Comparison of ENCODE assay signal across 24 mouse cellular contexts in the genomic region with DNA sequence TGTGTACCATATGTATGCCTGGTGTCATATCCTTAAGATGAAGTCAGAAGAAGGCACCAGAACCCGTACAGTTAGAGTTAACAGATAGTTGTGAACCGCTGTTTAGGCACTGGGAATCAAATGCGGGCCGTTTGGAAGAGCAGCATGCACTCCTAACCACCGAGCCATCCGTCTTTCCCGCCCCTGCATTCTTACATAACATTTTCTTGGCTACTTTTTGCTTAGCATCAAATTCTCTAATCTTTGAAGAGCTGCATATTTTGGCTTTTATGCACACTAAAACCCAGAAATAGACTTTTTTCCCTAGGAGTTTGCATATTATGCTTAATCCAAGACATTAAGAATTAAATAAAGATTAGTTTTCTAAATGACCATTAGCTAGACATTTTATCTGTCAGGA.
DNase-seq lines count a peak whose midpoint lies in the region; ATAC-seq and TF ChIP-seq lines count a peak whose summit lies in the region.
"Had no signal": no experiment of that assay in that cellular context is flagged by ENCODE, and none has a peak within 500 bp of the region (broad histone marks: within the 10 kb centered on the region; RNA-seq: fewer than 3 reads in every experiment).

No protein-coding gene starts in this region.

- H3K4me1 ChIP-seq in kidney, adult 2 months (ENCODE audit: control insufficient read depth, insufficient read depth, low read length) = 0 out of 2 replicates have a peak, but pooled peaks cover under 1% of the 10 kb centered on the region
- peaks cover 27% of the 10 kb centered on the region for H3K4me1 ChIP-seq in lung, embryonic 14.5 days (ENCODE audit: insufficient read depth)
- peaks cover 66% of the 10 kb centered on the region for H3K4me1 ChIP-seq in hindbrain, embryonic 13.5 days (replicated peaks)

- WGBS in kidney, adult 2 months = 77% methylated on average over 7 of the region's 7 CpGs
- 60% methylated on average over 7 of the region's 7 CpGs for WGBS in lung, embryonic 14.5 days
- WGBS in hindbrain, embryonic 13.5 days = 84% methylated on average over 7 of the region's 7 CpGs

- H3K27ac ChIP-seq in kidney, adult 2 months (ENCODE audit: insufficient read depth, low read depth, low read length) = no peak overlapping the region
- H3K27ac ChIP-seq in lung, embryonic 14.5 days (ENCODE audit: low read depth) = no peak overlapping the region
- H3K27ac ChIP-seq in hindbrain, embryonic 13.5 days = no peak overlapping the region
- H3K27ac ChIP-seq: embryonic facial prominence, embryonic 12.5 days; embryonic facial prominence, embryonic 15.5 days; forebrain, embryonic 15.5 days; gastrocnemius, adult 2 months; hindbrain, embryonic 12.5 days had no signal

- H3K9me3 ChIP-seq in lung, embryonic 14.5 days (ENCODE audit: low read depth, low read length) = no peaks in the 10 kb centered on the region
- H3K9me3 ChIP-seq in hindbrain, embryonic 13.5 days = no peaks in the 10 kb centered on the region
- H3K9me3 ChIP-seq: embryonic facial prominence, embryonic 12.5 days; embryonic facial prominence, embryonic 15.5 days; forebrain, embryonic 15.5 days; hindbrain, embryonic 12.5 days had no signal

- no peak for ATAC-seq in lung, embryonic 14.5 days (ENCODE audit: insufficient read depth)
- no peak for ATAC-seq in hindbrain, embryonic 13.5 days (ENCODE audit: low FRiP score)
- ATAC-seq: forebrain, embryonic 15.5 days; hindbrain, embryonic 16.5 days; Patski had no signal

- DNase-seq in kidney, postnatal 10 days = peak; percentile 31
- no peak for DNase-seq in kidney, adult 2 months
- peak; percentile 49 for DNase-seq in lung, embryonic 14.5 days
- DNase-seq in lung, postnatal 10 days = no peak
- DNase-seq in 3T3-L1 (ENCODE audit: low read depth, low spot score) (peak; percentile 52), NIH3T3 (ENCODE audit: low read depth) (peak; percentile 46)
- no peak for DNase-seq in layer of hippocampus, adult 9-10 months (ENCODE audit: low spot score)
- DNase-seq: adrenal gland, postnatal 10 days; adrenal gland, postnatal 36 days; cerebellum, adult 11 months; cerebellum, adult 2 months; cerebellum, adult 9-11 months; cerebellum, postnatal 25 days; gastrocnemius, adult 2 months; gastrocnemius, postnatal 14 days; heart, adult 11 months had no signal

- TF ChIP-seq CTCF in kidney, adult 2 months (conservative IDR thresholded peaks at IDR 0.05; ENCODE audit: insufficient read depth, insufficient read length, low read depth, low read length) = no peak
- TF ChIP-seq CTCF in lung, embryonic 14.5 days (IDR thresholded peaks at IDR 0.05; ENCODE audit: low read depth) = no peak

- no peaks in the 10 kb centered on the region for H3K36me3 ChIP-seq in kidney, adult 2 months (ENCODE audit: control insufficient read depth, insufficient read depth, low read length)
- no peaks in the 10 kb centered on the region for H3K36me3 ChIP-seq in lung, embryonic 14.5 days (ENCODE audit: insufficient read depth)
- no peaks in the 10 kb centered on the region for H3K36me3 ChIP-seq in hindbrain, embryonic 13.5 days
- H3K36me3 ChIP-seq: embryonic facial prominence, embryonic 12.5 days; embryonic facial prominence, embryonic 15.5 days; forebrain, embryonic 15.5 days; hindbrain, embryonic 12.5 days had no signal

- H3K27me3 ChIP-seq in kidney, adult 2 months (replicated peaks; ENCODE audit: control insufficient read depth, insufficient read depth, low read length) = no peaks in the 10 kb centered on the region
- no peaks in the 10 kb centered on the region for H3K27me3 ChIP-seq in lung, embryonic 14.5 days (ENCODE audit: insufficient read depth, low read length)
- H3K27me3 ChIP-seq in hindbrain, embryonic 13.5 days = no peaks in the 10 kb centered on the region
- H3K27me3 ChIP-seq: embryonic facial prominence, embryonic 12.5 days; embryonic facial prominence, embryonic 15.5 days; forebrain, embryonic 15.5 days; hindbrain, embryonic 12.5 days; Patski had no signal

- TF ChIP-seq POLR2A in kidney, adult 2 months (IDR thresholded peaks at IDR 0.05; ENCODE audit: low read depth, low read length) = no peak

- H3K4me3 ChIP-seq in kidney, adult 2 months (ENCODE audit: insufficient read depth, low read depth, low read length) = no peak overlapping the region
- no peak overlapping the region for H3K4me3 ChIP-seq in lung, embryonic 14.5 days (ENCODE audit: low read depth, low read length)
- H3K4me3 ChIP-seq in hindbrain, embryonic 13.5 days = no peak overlapping the region
- H3K4me3 ChIP-seq: embryonic facial prominence, embryonic 12.5 days; embryonic facial prominence, embryonic 15.5 days; forebrain, embryonic 15.5 days; gastrocnemius, adult 2 months; hindbrain, embryonic 12.5 days had no signal

- H3K9ac ChIP-seq in lung, embryonic 14.5 days = no peak overlapping the region
- H3K9ac ChIP-seq in hindbrain, embryonic 13.5 days = no peak overlapping the region
- H3K9ac ChIP-seq: embryonic facial prominence, embryonic 12.5 days; embryonic facial prominence, embryonic 15.5 days; forebrain, embryonic 15.5 days; hindbrain, embryonic 12.5 days had no signal

- H3K4me2 ChIP-seq in lung, embryonic 14.5 days = no peak overlapping the region
- H3K4me2 ChIP-seq in hindbrain, embryonic 13.5 days = no peak overlapping the region
- H3K4me2 ChIP-seq: embryonic facial prominence, embryonic 12.5 days; embryonic facial prominence, embryonic 15.5 days; forebrain, embryonic 15.5 days; heart, embryonic 11.5 days; hindbrain, embryonic 12.5 days had no signal

Comparison
In these comparisons a context has a peak if more than half of its experiments do, and no peak if none do; other contexts are left out.
1. DNase-seq: peak in kidney, postnatal 10 days (single experiment), lung, embryonic 14.5 days (single experiment), 3T3-L1 (single experiment) and NIH3T3 (single experiment); none in kidney, adult 2 months (single experiment), lung, postnatal 10 days (single experiment) and layer of hippocampus, adult 9-10 months (single experiment).